Mouse (Mus musculus) kidney, postnatal 36 days (tissue): Measurements from ENCODE around the gene App.

Source experiments
- DNase-seq, 2 experiments: peaks; one replicate each; pipeline ENCODE4 v3.0.0; 2021 to 2022; ENCODE audit warnings: mixed read lengths in 2 of 2

The App gene

GRCm38 (mm10) chr16:85173373-85174081 lies at the start of gene App:
Gene App (minus strand): TSS chr16:85173766.
- DNase-seq: peak; percentile 90 to 95

- DNase-seq: no peak
Measured at GRCm38 (mm10) chr16:85215846-85216245, 42.3 kb upstream of the App start.

DNA sequence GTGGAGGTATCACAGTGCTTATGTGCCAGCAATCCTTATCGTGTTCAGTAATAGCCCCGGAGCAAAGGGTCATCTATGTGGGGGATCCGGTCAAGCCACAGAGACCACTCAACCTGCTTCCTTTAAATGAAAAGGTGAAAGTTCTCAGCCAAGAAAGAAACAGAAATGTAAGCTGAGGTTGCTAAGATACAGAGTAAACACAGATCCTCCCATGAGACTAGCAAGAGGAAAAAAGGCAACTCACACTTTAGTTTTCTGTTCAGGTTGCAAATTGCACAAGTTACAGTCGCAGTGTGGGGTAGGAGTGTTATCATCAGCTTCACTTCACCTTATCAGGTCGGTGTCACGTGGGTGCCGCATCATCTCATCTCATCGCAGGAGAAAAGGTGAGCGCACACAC lies 41.6 kb upstream of the App start:
- no peak for DNase-seq

DNA sequence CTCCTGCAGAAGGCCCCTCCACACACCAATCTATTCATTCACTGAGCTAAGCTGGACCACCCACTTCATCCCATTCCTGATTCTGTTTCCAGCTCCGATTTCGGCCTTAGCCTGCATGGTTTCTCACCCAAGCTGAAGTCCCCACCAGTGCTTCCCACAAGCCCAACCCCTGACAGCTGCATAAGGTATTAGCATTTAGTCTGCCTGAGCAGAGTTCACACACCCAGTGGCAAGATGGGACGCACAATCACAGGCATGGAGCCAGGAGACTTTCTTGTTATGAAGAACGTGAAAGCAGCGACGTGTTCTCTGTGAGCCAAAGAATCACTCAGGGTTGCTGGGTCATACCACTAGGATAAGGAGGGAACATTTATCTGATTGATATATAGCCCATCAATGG lies 22.1 kb upstream of the App start:
- peak; percentile 29 to 47 for DNase-seq

DNA sequence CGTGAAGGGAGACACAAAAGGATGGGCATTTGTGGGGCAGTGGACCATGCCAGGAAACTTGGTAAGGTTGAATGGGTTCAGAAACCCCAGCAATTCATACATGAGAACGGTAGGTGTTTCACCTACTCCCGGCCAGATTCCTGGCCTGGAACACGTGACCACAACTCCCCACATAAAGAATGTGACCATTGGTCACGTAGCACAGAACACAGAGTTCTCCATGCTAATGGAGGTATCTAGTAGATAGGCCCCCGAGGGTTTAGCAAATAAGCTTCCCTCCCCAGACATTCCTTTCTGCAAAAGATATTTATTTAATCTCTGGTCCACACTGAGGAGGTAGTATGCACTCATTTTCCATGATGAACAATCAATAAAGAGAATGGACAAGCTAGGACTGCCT lies 21.6 kb upstream of the App start:
- peak in 1 of 2 experiments; percentile 23 for DNase-seq

- DNase-seq: no peak
Measured at GRCm38 (mm10) chr16:85181502-85181901, 7.9 kb upstream of the App start.

- no peak for DNase-seq
Measured at GRCm38 (mm10) chr16:85180710-85181109, 7.1 kb upstream of the App start.

- DNase-seq: peak; percentile 37 to 62
Measured at GRCm38 (mm10) chr16:85176666-85177065, 3.1 kb upstream of the App start.

DNA sequence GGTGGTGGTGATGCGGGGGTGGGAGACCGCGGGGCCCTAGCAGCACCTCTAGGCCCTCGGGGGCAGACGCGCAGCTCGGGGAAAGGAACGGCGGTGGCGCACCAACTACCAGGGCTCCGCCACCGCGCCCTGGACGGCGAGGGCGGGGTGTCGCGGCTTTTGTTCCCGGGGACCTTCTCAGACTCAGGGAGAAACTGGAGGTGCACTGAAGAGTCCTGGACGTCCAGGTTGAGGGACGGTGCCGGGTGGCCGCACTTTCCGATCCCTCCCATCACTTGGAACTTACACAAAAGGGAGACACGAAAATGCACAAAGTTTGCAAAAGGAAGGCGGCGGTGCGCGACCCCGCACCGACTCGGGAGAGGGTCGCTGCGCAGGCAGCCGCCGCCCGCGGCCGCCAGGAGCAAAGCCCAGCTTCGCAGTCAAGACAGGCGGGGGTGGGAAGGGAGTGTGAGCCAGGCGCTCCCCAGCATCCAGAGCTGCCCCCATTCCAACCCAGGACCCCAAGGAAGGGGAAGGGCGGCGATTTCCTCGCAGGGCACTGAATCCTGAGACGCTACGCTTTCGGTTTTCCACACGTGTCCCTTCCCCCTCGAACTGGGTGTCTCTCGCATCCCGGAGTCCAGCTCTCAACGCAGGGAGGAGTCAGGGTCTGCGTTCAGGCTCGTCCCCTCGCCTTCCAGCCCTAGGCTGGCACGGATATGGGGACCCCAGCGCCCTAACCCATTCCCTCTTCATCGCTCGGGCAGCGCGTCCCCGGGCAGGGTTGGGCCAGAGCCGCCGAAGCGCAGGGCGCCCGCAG lies 794 bp downstream of the App start:
- DNase-seq: peak; percentile 56 to 74

DNA sequence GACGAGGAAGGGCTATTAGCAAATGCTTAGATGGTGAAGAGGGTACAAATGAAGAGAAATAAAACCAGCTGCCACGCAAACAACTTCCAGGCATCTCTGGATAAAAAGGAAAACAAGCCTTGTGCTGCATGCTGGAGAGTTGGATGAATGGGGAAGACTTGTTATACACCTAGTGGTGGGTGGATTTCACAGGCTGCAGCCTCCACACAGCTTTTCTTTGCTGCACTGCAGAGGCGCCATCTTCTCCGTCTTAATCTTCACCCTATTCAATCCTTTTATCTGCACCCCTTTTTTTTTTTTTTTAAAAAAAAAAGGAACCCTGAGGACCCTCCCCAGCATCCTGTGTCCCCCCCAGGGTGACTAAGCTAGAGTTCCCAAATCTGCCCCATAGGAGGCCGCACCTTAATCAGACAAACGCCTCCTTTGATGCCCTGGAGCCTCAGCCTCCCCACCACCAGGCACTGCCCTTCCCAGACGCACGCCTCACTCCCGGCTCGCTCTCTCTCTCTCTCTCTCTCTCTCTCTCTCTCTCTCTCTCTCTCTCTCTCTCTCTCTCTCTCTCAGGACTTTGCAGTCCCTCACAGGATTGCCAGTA lies 1.5 kb downstream of the App start:
- peak; percentile 57 to 58 for DNase-seq

GRCm38 (mm10) chr16:85170826-85171510 lies 2.6 kb downstream of the App start:
- no peak for DNase-seq

GRCm38 (mm10) chr16:85168821-85169220 lies 4.7 kb downstream of the App start:
- peak; percentile 81 to 86 for DNase-seq

DNA sequence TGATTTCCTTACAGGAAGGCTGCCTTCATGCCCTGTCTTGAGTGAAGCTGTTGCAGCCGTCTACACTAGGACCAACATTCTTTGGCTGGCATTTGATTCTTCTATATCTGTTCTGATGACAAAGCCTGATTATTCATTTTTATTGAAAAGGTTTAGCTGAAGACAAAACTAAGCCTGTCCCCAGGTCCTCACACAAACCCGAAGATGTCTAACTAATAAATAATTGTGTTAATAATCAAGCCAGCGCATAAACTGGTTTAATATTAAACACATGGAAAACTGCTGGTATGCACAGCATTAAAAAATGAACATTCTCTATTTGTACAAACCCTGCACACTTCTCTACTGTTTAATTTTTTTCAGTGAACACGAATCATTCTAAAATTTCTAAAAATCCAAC lies 7.4 kb downstream of the App start:
- DNase-seq: no peak

GRCm38 (mm10) chr16:85165631-85166030 lies 7.9 kb downstream of the App start:
- DNase-seq: no peak

DNA sequence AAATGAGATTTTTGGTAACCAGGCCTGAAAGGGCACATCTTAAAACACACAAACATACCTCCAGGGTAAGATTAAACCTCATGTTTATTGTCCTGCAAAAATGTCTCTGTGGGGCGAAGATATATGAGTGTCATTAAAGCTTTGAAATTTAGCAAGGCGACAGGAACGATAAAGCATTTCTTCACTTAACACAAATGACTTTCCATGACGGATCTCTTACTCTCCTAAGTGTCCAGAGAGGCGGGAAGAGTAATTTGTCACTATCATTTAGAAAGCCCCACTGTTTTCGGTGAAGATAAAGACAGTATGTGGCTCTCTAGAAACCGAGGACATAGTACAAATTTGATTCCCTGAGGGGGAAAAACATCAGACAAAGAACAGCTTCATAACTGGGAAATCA lies 8.4 kb downstream of the App start:
- no peak for DNase-seq

- no peak for DNase-seq
Measured at GRCm38 (mm10) chr16:85162779-85163178, 10.8 kb downstream of the App start.

- DNase-seq: peak in 1 of 2 experiments; percentile 63
Measured at GRCm38 (mm10) chr16:85160140-85160539, 13.4 kb downstream of the App start.

GRCm38 (mm10) chr16:85157796-85158546 lies 15.6 kb downstream of the App start:
- no peak for DNase-seq

GRCm38 (mm10) chr16:85157156-85157555 lies 16.4 kb downstream of the App start:
- DNase-seq: peak in 1 of 2 experiments; percentile 59

- no peak for DNase-seq
Measured at GRCm38 (mm10) chr16:85155836-85156235, 17.7 kb downstream of the App start.

DNA sequence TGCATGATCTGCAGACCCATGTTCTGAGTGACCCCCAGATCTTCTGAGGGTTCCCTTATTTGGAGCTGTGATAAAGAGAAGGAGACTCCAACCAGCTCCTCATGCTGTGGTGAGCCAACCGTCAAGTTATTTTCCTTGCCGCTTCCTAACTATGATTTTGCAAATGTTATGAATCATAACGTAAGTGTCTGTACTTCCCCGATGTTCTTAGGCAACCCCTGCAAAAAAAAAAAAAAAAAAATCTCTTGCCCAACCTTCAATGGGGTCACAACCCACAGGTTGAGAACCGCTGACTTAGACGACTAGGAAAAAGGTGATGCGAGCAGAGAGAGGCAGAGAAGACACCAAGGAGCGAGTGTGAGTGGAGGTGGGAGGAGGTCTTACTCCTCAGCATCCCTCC lies 21.1 kb downstream of the App start:
- no peak for DNase-seq

DNA sequence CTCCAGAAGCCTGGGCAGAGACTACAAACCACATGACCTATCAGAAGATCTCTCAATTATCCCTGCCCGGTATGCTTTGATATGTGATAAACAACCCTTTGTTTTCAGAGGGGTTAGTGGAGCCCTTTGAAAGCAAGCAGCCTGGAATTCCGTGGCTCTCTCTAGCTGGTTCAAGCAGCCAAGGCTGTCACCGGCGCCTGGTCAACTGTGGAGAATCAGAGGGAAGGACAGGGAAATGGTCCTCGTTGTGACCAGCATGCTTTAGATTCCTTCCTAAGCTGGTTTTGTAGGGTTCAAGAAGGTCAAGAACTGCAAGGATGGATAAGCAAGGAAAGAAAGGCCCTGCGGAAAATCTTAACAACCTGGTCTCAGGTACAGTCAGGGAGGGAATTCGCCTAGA lies 21.9 kb downstream of the App start:
- peak; percentile 66 to 77 for DNase-seq
